Mouse (Mus musculus): ENCODE results near the gene Polr3h.
A peak's percentile ranks its signal among the peaks of the same experiment; 100 is the strongest.
"Not testable (repeated sequence)": the region's sequence is repeated elsewhere in the genome, so short reads cannot be mapped to it uniquely, and the experiment has no call there.

Polr3h gene

GRCm38 (mm10) chr15:81925760-81926445 lies at the start of gene Polr3h:
Gene Polr3h (minus strand): TSS chr15:81926240.
- peak; percentile 98 for DNase-seq

- not testable (repeated sequence) for DNase-seq
Measured at GRCm38 (mm10) chr15:81975156-81975555, 49.1 kb upstream of the Polr3h start.

- not testable (repeated sequence) for DNase-seq
Measured at GRCm38 (mm10) chr15:81970498-81970897, 44.5 kb upstream of the Polr3h start.

- DNase-seq: not testable (repeated sequence)
Measured at GRCm38 (mm10) chr15:81969635-81970034, 43.6 kb upstream of the Polr3h start.

GRCm38 (mm10) chr15:81969173-81969572 lies 43.1 kb upstream of the Polr3h start:
- DNase-seq: peak; percentile 56

GRCm38 (mm10) chr15:81968447-81968846 lies 42.4 kb upstream of the Polr3h start:
- no peak for DNase-seq

- DNase-seq: no peak
Measured at GRCm38 (mm10) chr15:81967821-81968220, 41.8 kb upstream of the Polr3h start.

GRCm38 (mm10) chr15:81966062-81966829 lies 40.2 kb upstream of the Polr3h start:
- peak; percentile 30 for DNase-seq

- no peak for DNase-seq
Measured at GRCm38 (mm10) chr15:81964980-81965545, 39.0 kb upstream of the Polr3h start.

- no peak for DNase-seq
Measured at GRCm38 (mm10) chr15:81964262-81964661, 38.2 kb upstream of the Polr3h start.

- DNase-seq: no peak
Measured at GRCm38 (mm10) chr15:81961078-81961451, 35.0 kb upstream of the Polr3h start.

- DNase-seq: peak; percentile 100
Measured at GRCm38 (mm10) chr15:81960171-81961077, 34.4 kb upstream of the Polr3h start, which contains the start of gene Pmm1. Gene Pmm1 (minus strand): TSS chr15:81960930.

- DNase-seq: no peak
Measured at GRCm38 (mm10) chr15:81958906-81959305, 32.9 kb upstream of the Polr3h start.

- no peak for DNase-seq
Measured at GRCm38 (mm10) chr15:81957598-81957997, 31.6 kb upstream of the Polr3h start.

- DNase-seq: peak; percentile 52
Measured at GRCm38 (mm10) chr15:81956457-81956856, 30.4 kb upstream of the Polr3h start.

- DNase-seq: no peak
Measured at GRCm38 (mm10) chr15:81955414-81955813, 29.4 kb upstream of the Polr3h start.

GRCm38 (mm10) chr15:81954716-81955115 lies 28.7 kb upstream of the Polr3h start:
- DNase-seq: no peak

- peak; percentile 38 for DNase-seq
Measured at GRCm38 (mm10) chr15:81954151-81954583, 28.1 kb upstream of the Polr3h start.

- DNase-seq: no peak
Measured at GRCm38 (mm10) chr15:81952310-81952709, 26.3 kb upstream of the Polr3h start.

GRCm38 (mm10) chr15:81951159-81951558 lies 25.1 kb upstream of the Polr3h start:
- no peak for DNase-seq

- DNase-seq: no peak
Measured at GRCm38 (mm10) chr15:81950716-81951115, 24.7 kb upstream of the Polr3h start.

- no peak for DNase-seq
Measured at GRCm38 (mm10) chr15:81949476-81950131, 23.6 kb upstream of the Polr3h start.

All from lung, postnatal 36 days (tissue).